Mouse (Mus musculus): ENCODE results near the gene Amh.

- TF ChIP-seq CTCF (IDR thresholded peaks at IDR 0.05; ENCODE audit: low read depth) (no peak), EP300 (IDR thresholded peaks at IDR 0.05; ENCODE audit: low read depth) (peak; percentile 23; the same call in 1 of the 2 replicates)
Observed at GRCm38 (mm10) chr10:80798150-80799006, 6.7 kb upstream of the Amh start, which contains the start of the genes Sf3a2 and Plekhj1.
